ENCODE assay signal across 1 mouse cellular context in genomic region chr5:115100473-115100872, GRCm38 (mm10).
TF ChIP-seq lines count a peak whose summit lies in the region.

No protein-coding gene starts in this region.

TF ChIP-seq in myocyte, 11 proteins besides CTCF, POLR2A, EP300 and RAD21:
- TF ChIP-seq POLR2AphosphoS2 (IDR thresholded peaks at IDR 0.05; ENCODE audit: insufficient read length, low read depth) (peak; percentile 63), TCF12 (IDR thresholded peaks at IDR 0.05; ENCODE audit: insufficient read depth, poor library complexity, severe bottlenecking) (peak; percentile 34), MYOD1 (IDR thresholded peaks at IDR 0.05; ENCODE audit: control insufficient read depth in 1 of 3, insufficient read length in 2 of 3, low read depth in 2 of 3) (peak; percentile 48 to 92 (median 61)), SRF (IDR thresholded peaks at IDR 0.05; ENCODE audit: control insufficient read depth, insufficient read length, low read depth) (no peak), MYOG (IDR thresholded peaks at IDR 0.05; ENCODE audit: control insufficient read depth in 1 of 3, insufficient read depth in 1 of 3, insufficient read length in 2 of 3, low read depth in 2 of 3) (peak in 2 of 3 experiments; percentile 34 to 56), MAX (IDR thresholded peaks at IDR 0.05; ENCODE audit: low read depth) (no peak), TCF3 (IDR thresholded peaks at IDR 0.05; ENCODE audit: insufficient read length, low read depth) (no peak)
